Mouse (Mus musculus) midbrain, embryonic 14.5 days (tissue): ENCODE results near the gene Drd4. TPM values are rescaled to one million over a fixed set of nuclear protein-coding genes. Genes with fewer than 3 reads are reported as not detected.

ENCODE experiments used
- ATAC-seq: fragments of 200-750 bp; cut with Nextera tagmentation; 2 replicates; pipeline ENCODE4 v1.8.0; 2017; ENCODE audit warnings: moderate number of reproducible peaks, moderate library complexity; ENCODE audit not compliant: low FRiP score, low TSS enrichment
- DNase-seq: peaks from one replicate; pipeline ENCODE4 v3.0.0-alpha.2; 2015
- H3K27ac ChIP-seq: fragments of 300-500 bp; sonication (generic); replicated peaks from 2 replicates; pipeline ENCODE4 v1.5.1; 2014; ENCODE audit warnings: mild to moderate bottlenecking, low read depth, low read length, moderate library complexity
- H3K27me3 ChIP-seq: fragments of 300-500 bp; sonication (generic); 2 replicates; pipeline ENCODE4 v1.6.1; 2014; ENCODE audit warnings: low read length, control low read depth, mixed read lengths; ENCODE audit not compliant: control insufficient read depth, insufficient read depth
- H3K36me3 ChIP-seq: fragments of 300-500 bp; sonication (generic); 2 replicates; pipeline ENCODE4 v1.6.1; 2014; ENCODE audit warnings: low read length, control low read depth; ENCODE audit not compliant: control insufficient read depth, insufficient read depth
- H3K4me1 ChIP-seq: fragments of 300-500 bp; sonication (generic); 2 replicates; pipeline ENCODE4 v1.6.1; 2014; ENCODE audit warnings: mild to moderate bottlenecking, antibody characterized with exemption, low read length, control low read depth; ENCODE audit not compliant: control insufficient read depth, insufficient read depth
- H3K4me2 ChIP-seq: fragments of 300-500 bp; sonication (generic); 2 replicates; pipeline ENCODE4 v1.6.1; 2014; ENCODE audit warnings: mild to moderate bottlenecking, low read length, moderate library complexity
- H3K4me3 ChIP-seq: fragments of 300-500 bp; sonication (generic); replicated peaks from 2 replicates; pipeline ENCODE4 v1.5.1; 2014; ENCODE audit warnings: low read depth, low read length
- H3K9ac ChIP-seq: fragments of 300-500 bp; sonication (generic); replicated peaks from 2 replicates; pipeline ENCODE4 v1.6.1; 2014; ENCODE audit warnings: mild to moderate bottlenecking, low read length, moderate library complexity
- H3K9me3 ChIP-seq: fragments of 300-500 bp; sonication (generic); 2 replicates; pipeline ENCODE4 v1.6.1; 2016; ENCODE audit warnings: low read length, control low read depth, mixed read lengths; ENCODE audit not compliant: control insufficient read depth
- WGBS: fragments of 180-500 bp; shearing (Covaris S2); extraction: QIAGEN DNeasy Blood & Tissue Kit; methylation state at CpG from one replicate; pipeline ENCODE4 v1.1.7; 2014; 5-methylcytosine and 5-hydroxymethylcytosine counted together
- polyA plus RNA-seq: library from polyadenylated mRNA; unstranded; fragments of >200 nt; fragmentation: Nextera tagmentation; extraction: Ambion mirVana; gene quantifications from 2 replicates; pipeline ENCODE4 v1.2.1, GENCODE M21; 2014

The Drd4 gene
- polyA plus RNA-seq, 1 experiment from 2014 or later: 0.53 TPM

GRCm38 (mm10) chr7:141299175-141299574 is 7.4 kb downstream of the Drd4 start:
- Histone ChIP-seq H3K4me2 (no peak overlapping the region), H3K27ac (no peak overlapping the region), H3K9ac (no peak overlapping the region), H3K4me1 (peaks cover under 1% of the 10 kb centered on the region; the same call in 1 of the 2 replicates), H3K4me3 (no peak overlapping the region), H3K9me3 (no peaks in the 10 kb centered on the region), H3K36me3 (peaks cover 70% of the 10 kb centered on the region), H3K27me3 (peaks cover 18% of the 10 kb centered on the region)
- ATAC-seq: no peak
- WGBS: 97% methylated on average over 8 of the region's 8 CpGs
- DNase-seq: no peak

GRCm38 (mm10) chr7:141301386-141301785 is 9.6 kb downstream of the Drd4 start:
- Histone ChIP-seq H3K27ac (no peak overlapping the region), H3K27me3 (no peaks in the 10 kb centered on the region), H3K9me3 (no peaks in the 10 kb centered on the region), H3K9ac (no peak overlapping the region), H3K4me3 (no peak overlapping the region), H3K4me1 (no peaks in the 10 kb centered on the region), H3K36me3 (peaks cover 92% of the 10 kb centered on the region), H3K4me2 (no peak overlapping the region)
- ATAC-seq (no peak), DNase-seq (no peak)
- 98% methylated on average over 9 of the region's 9 CpGs for WGBS

- H3K4me1 ChIP-seq: no peaks in the 10 kb centered on the region
- 84% methylated on average over 1 of the region's 1 CpGs for WGBS
- H3K9ac ChIP-seq: no peak overlapping the region
- no peak for ATAC-seq
- peaks cover 94% of the 10 kb centered on the region for H3K36me3 ChIP-seq
- DNase-seq: no peak
- H3K4me2 ChIP-seq: no peak overlapping the region
- no peak overlapping the region for H3K27ac ChIP-seq
- no peaks in the 10 kb centered on the region for H3K27me3 ChIP-seq
- no peaks in the 10 kb centered on the region for H3K9me3 ChIP-seq
- no peak overlapping the region for H3K4me3 ChIP-seq
These were observed 11.0 kb downstream of the Drd4 start for GRCm38 (mm10) chr7:141302702-141303268.

- Histone ChIP-seq H3K9me3 (no peaks in the 10 kb centered on the region), H3K4me1 (no peaks in the 10 kb centered on the region), H3K36me3 (peaks cover 97% of the 10 kb centered on the region), H3K27me3 (no peaks in the 10 kb centered on the region), H3K4me2 (no peak overlapping the region), H3K4me3 (no peak overlapping the region), H3K27ac (no peak overlapping the region), H3K9ac (no peak overlapping the region)
- DNase-seq (no peak), ATAC-seq (no peak)
- 97% methylated on average over 4 of the region's 4 CpGs for WGBS
These were observed 12.7 kb downstream of the Drd4 start for GRCm38 (mm10) chr7:141304537-141304936.

- no peaks in the 10 kb centered on the region for H3K9me3 ChIP-seq
- H3K9ac ChIP-seq: no peak overlapping the region
- peaks cover 97% of the 10 kb centered on the region for H3K36me3 ChIP-seq
- no peak for ATAC-seq
- H3K4me3 ChIP-seq: no peak overlapping the region
- no peaks in the 10 kb centered on the region for H3K4me1 ChIP-seq
- no peak for DNase-seq
- no peak overlapping the region for H3K27ac ChIP-seq
- whole genome bisulfite sequencing: 99% methylated on average over 2 of the region's 2 CpGs
- H3K27me3 ChIP-seq: no peaks in the 10 kb centered on the region
- H3K4me2 ChIP-seq: no peak overlapping the region
These were observed 22.6 kb downstream of the Drd4 start for GRCm38 (mm10) chr7:141314416-141314815.

GRCm38 (mm10) chr7:141315076-141315475 is 23.3 kb downstream of the Drd4 start:
- WGBS: 92% methylated on average over 8 of the region's 8 CpGs
- Histone ChIP-seq H3K27me3 (no peaks in the 10 kb centered on the region), H3K4me1 (no peaks in the 10 kb centered on the region), H3K4me2 (no peak overlapping the region), H3K4me3 (no peak overlapping the region), H3K9ac (no peak overlapping the region), H3K27ac (no peak overlapping the region), H3K9me3 (no peaks in the 10 kb centered on the region), H3K36me3 (peaks cover 97% of the 10 kb centered on the region)
- DNase-seq (no peak), ATAC-seq (no peak)

- Histone ChIP-seq H3K36me3 (peaks cover 97% of the 10 kb centered on the region), H3K27ac (no peak overlapping the region), H3K27me3 (no peaks in the 10 kb centered on the region), H3K4me1 (no peaks in the 10 kb centered on the region), H3K4me3 (no peak overlapping the region), H3K4me2 (no peak overlapping the region), H3K9me3 (no peaks in the 10 kb centered on the region), H3K9ac (no peak overlapping the region)
- 79% methylated on average over 5 of the region's 5 CpGs for WGBS
- ATAC-seq (no peak), DNase-seq (peak; percentile 45)
These were observed 24.2 kb downstream of the Drd4 start for GRCm38 (mm10) chr7:141315974-141316373.

GRCm38 (mm10) chr7:141317619-141318132 is 25.9 kb downstream of the Drd4 start:
- no peak for ATAC-seq
- Histone ChIP-seq H3K27ac (no peak overlapping the region), H3K9ac (no peak overlapping the region), H3K4me1 (no peaks in the 10 kb centered on the region), H3K9me3 (no peaks in the 10 kb centered on the region), H3K4me3 (no peak overlapping the region), H3K4me2 (no peak overlapping the region), H3K27me3 (no peaks in the 10 kb centered on the region), H3K36me3 (peaks cover 97% of the 10 kb centered on the region)
- DNase-seq: no peak
- WGBS: 85% methylated on average over 1 of the region's 1 CpGs

GRCm38 (mm10) chr7:141319446-141319845 is 27.6 kb downstream of the Drd4 start:
- Histone ChIP-seq H3K4me1 (no peaks in the 10 kb centered on the region), H3K36me3 (peaks cover 93% of the 10 kb centered on the region), H3K4me3 (no peak overlapping the region), H3K9ac (no peak overlapping the region), H3K27me3 (no peaks in the 10 kb centered on the region), H3K27ac (no peak overlapping the region), H3K9me3 (no peaks in the 10 kb centered on the region), H3K4me2 (no peak overlapping the region)
- 86% methylated on average over 2 of the region's 2 CpGs for WGBS
- no peak for DNase-seq
- ATAC-seq: no peak
